Mouse (Mus musculus): ENCODE results near the gene Slc17a4. TPM values are rescaled to one million over a fixed set of nuclear protein-coding genes. Genes with fewer than 3 reads are reported as not detected.

Gene Slc17a4
- polyA plus RNA-seq, 1 experiment: not detected

- TF ChIP-seq POLR2A (IDR thresholded peaks at IDR 0.05; ENCODE audit: borderline replicate concordance, extremely low read depth, insufficient read depth, insufficient read length, poor library complexity, severe bottlenecking): no peak
- no peak for TF ChIP-seq CTCF (IDR thresholded peaks at IDR 0.05; ENCODE audit: borderline replicate concordance, extremely low read depth, insufficient read depth, insufficient read length)
- DNase-seq (ENCODE audit: low read depth): no peak
These were observed 50.1 kb downstream of the Slc17a4 start for GRCm38 (mm10) chr13:23864711-23865110.

GRCm38 (mm10) chr13:23861815-23862214 is 53.0 kb downstream of the Slc17a4 start:
- TF ChIP-seq CTCF (IDR thresholded peaks at IDR 0.05; ENCODE audit: borderline replicate concordance, extremely low read depth, insufficient read depth, insufficient read length) (no peak), POLR2A (IDR thresholded peaks at IDR 0.05; ENCODE audit: borderline replicate concordance, extremely low read depth, insufficient read depth, insufficient read length, poor library complexity, severe bottlenecking) (no peak)
- DNase-seq (ENCODE audit: low read depth): no peak

GRCm38 (mm10) chr13:23856401-23856800 is 58.4 kb downstream of the Slc17a4 start:
- TF ChIP-seq POLR2A (IDR thresholded peaks at IDR 0.05; ENCODE audit: borderline replicate concordance, extremely low read depth, insufficient read depth, insufficient read length, poor library complexity, severe bottlenecking): no peak
- TF ChIP-seq CTCF (IDR thresholded peaks at IDR 0.05; ENCODE audit: borderline replicate concordance, extremely low read depth, insufficient read depth, insufficient read length): no peak
- DNase-seq (ENCODE audit: low read depth): no peak

GRCm38 (mm10) chr13:23849299-23849698 is 65.5 kb downstream of the Slc17a4 start:
- TF ChIP-seq POLR2A (IDR thresholded peaks at IDR 0.05; ENCODE audit: borderline replicate concordance, extremely low read depth, insufficient read depth, insufficient read length, poor library complexity, severe bottlenecking) (no peak), CTCF (IDR thresholded peaks at IDR 0.05; ENCODE audit: borderline replicate concordance, extremely low read depth, insufficient read depth, insufficient read length) (no peak)
- peak; percentile 34 for DNase-seq (ENCODE audit: low read depth)

Other genes with a start within 250 kb of the Slc17a4 start
- gene Hist1h2ac, start 231.1 kb downstream of the Slc17a4 start, polyA plus RNA-seq (2012; rRNA removed): 1.7 and 1.8 TPM in 2 replicates
- gene Hist1h2bc, start 230.8 kb downstream of the Slc17a4 start, polyA plus RNA-seq (2012; rRNA removed): 32.0 and 48.5 TPM in 2 replicates
- gene Hist1h1t, start 219.2 kb downstream of the Slc17a4 start, polyA plus RNA-seq (2012; rRNA removed): 0.08 TPM in 1 of 2 replicates, not detected in the other
- 4.6 and 11.6 TPM in 2 replicates for gene Hist1h4c, start 216.6 kb downstream of the Slc17a4 start, polyA plus RNA-seq (2012; rRNA removed)
- 1.7 and 2.3 TPM in 2 replicates for gene Hfe, start 204.2 kb downstream of the Slc17a4 start, polyA plus RNA-seq (2012; rRNA removed)
- 12.1 and 16.0 TPM in 2 replicates for gene Hist1h1c, start 176.2 kb downstream of the Slc17a4 start, polyA plus RNA-seq (2012; rRNA removed)
- 30.4 and 54.0 TPM in 2 replicates for gene Hist1h3c, start 169.4 kb downstream of the Slc17a4 start, polyA plus RNA-seq (2012; rRNA removed)
- gene Hist1h2bb, start 168.3 kb downstream of the Slc17a4 start, polyA plus RNA-seq (2012; rRNA removed): 11.1 and 17.5 TPM in 2 replicates
- gene Hist1h2ab, start 163.9 kb downstream of the Slc17a4 start, polyA plus RNA-seq (2012; rRNA removed): 34.0 and 49.9 TPM in 2 replicates
- gene Hist1h3b, start 162.7 kb downstream of the Slc17a4 start, polyA plus RNA-seq (2012; rRNA removed): 49.2 and 55.6 TPM in 2 replicates
- gene Hist1h4b, start 158.0 kb downstream of the Slc17a4 start, polyA plus RNA-seq (2012; rRNA removed): 17.9 and 20.4 TPM in 2 replicates
- 11.6 and 33.9 TPM in 2 replicates for gene Hist1h4a, start 153.8 kb downstream of the Slc17a4 start, polyA plus RNA-seq (2012; rRNA removed)
- gene Hist1h3a, start 152.6 kb downstream of the Slc17a4 start, polyA plus RNA-seq (2012; rRNA removed): 22.8 and 41.9 TPM in 2 replicates
- gene Hist1h1a, start 151.3 kb downstream of the Slc17a4 start, polyA plus RNA-seq (2012; rRNA removed): 3.8 and 4.0 TPM in 2 replicates
- not detected in 2 replicates for gene Trim38, start 145.1 kb downstream of the Slc17a4 start, polyA plus RNA-seq (2012; rRNA removed)
- not detected in 2 replicates for gene Slc17a2, start 108.0 kb downstream of the Slc17a4 start, polyA plus RNA-seq (2012; rRNA removed)
- gene Slc17a3, start 75.6 kb downstream of the Slc17a4 start, polyA plus RNA-seq (2012; rRNA removed): not detected in 2 replicates
- not detected in 2 replicates for gene Slc17a1, start 47.3 kb downstream of the Slc17a4 start, polyA plus RNA-seq (2012; rRNA removed)
- gene Hist1h2ba, start 19.1 kb upstream of the Slc17a4 start, polyA plus RNA-seq (2012; rRNA removed): not detected in 2 replicates
- gene Hist1h2aa, start 19.5 kb upstream of the Slc17a4 start, polyA plus RNA-seq (2012; rRNA removed): not detected in 2 replicates
- gene Scgn, start 76.2 kb upstream of the Slc17a4 start, polyA plus RNA-seq (2012; rRNA removed): 1.3 and 1.7 TPM in 2 replicates

Data from brain, embryonic 14.5 days (tissue).